Mouse (Mus musculus): Measurements from ENCODE around the gene Ifitm1.

Ifitm1 gene

GRCm38 (mm10) chr7:140981704-140982103 lies 14.7 kb downstream of the Ifitm1 start:
- no peak for DNase-seq

- DNase-seq = no peak
Observed at GRCm38 (mm10) chr7:140982971-140983370, 15.9 kb downstream of the Ifitm1 start.

- DNase-seq = no peak
Observed at GRCm38 (mm10) chr7:140987182-140988138, 20.4 kb downstream of the Ifitm1 start.

GRCm38 (mm10) chr7:140989022-140989421 lies 22.0 kb downstream of the Ifitm1 start:
- DNase-seq = no peak

- DNase-seq = no peak
Observed at GRCm38 (mm10) chr7:140990185-140990584, 23.2 kb downstream of the Ifitm1 start.

- DNase-seq = no peak
Observed at GRCm38 (mm10) chr7:140990622-140991021, 23.6 kb downstream of the Ifitm1 start.

GRCm38 (mm10) chr7:140991117-140991689 lies 24.2 kb downstream of the Ifitm1 start:
- no peak for DNase-seq

- DNase-seq = no peak
Observed at GRCm38 (mm10) chr7:140997817-140998216, 30.8 kb downstream of the Ifitm1 start.

- DNase-seq = no peak
Observed at GRCm38 (mm10) chr7:140998853-140999700, 32.1 kb downstream of the Ifitm1 start.

- no peak for DNase-seq
Observed at GRCm38 (mm10) chr7:141000881-141001708, 34.1 kb downstream of the Ifitm1 start.

GRCm38 (mm10) chr7:141003248-141004010 lies 36.4 kb downstream of the Ifitm1 start:
- no peak for DNase-seq

GRCm38 (mm10) chr7:141006446-141006845 lies 39.4 kb downstream of the Ifitm1 start:
- no peak for DNase-seq

- peak; percentile 59 for DNase-seq
Observed at GRCm38 (mm10) chr7:141006914-141007313, 39.9 kb downstream of the Ifitm1 start.

GRCm38 (mm10) chr7:141008312-141008761 lies 41.3 kb downstream of the Ifitm1 start:
- peak; percentile 65 for DNase-seq

GRCm38 (mm10) chr7:141008938-141009660 lies 42.1 kb downstream of the Ifitm1 start:
- DNase-seq = peak; percentile 94

- DNase-seq = no peak
Observed at GRCm38 (mm10) chr7:141009665-141010064, 42.6 kb downstream of the Ifitm1 start.

- DNase-seq = peak; percentile 80
Observed at GRCm38 (mm10) chr7:141010593-141010992, 43.6 kb downstream of the Ifitm1 start, which contains the start of gene Ifitm3. TSS of gene Ifitm3 (minus strand) at chr7:141010770.

- no peak for DNase-seq
Observed at GRCm38 (mm10) chr7:141011238-141011770, 44.3 kb downstream of the Ifitm1 start.

GRCm38 (mm10) chr7:141016707-141017697 lies 50.0 kb downstream of the Ifitm1 start:
- DNase-seq = no peak
